Mouse (Mus musculus) liver, adult 2 months (tissue): Measurements from ENCODE around the gene Snrpe. TPM values are rescaled to one million over a fixed set of nuclear protein-coding genes. Genes with fewer than 3 reads are reported as not detected.

Experiments used
- DNase-seq: peaks from one replicate; pipeline ENCODE4 v3.0.0-alpha.2; 2011; ENCODE audit warnings: low read depth, low spot score; ENCODE audit errors: extremely low read depth
- H3K27ac ChIP-seq: fragments of 200-500 bp; replicated peaks from 2 replicates; pipeline ENCODE4 v1.5.1; 2012; ENCODE audit warnings: low read depth, mild to moderate bottlenecking, control low read depth, inconsistent platforms, low read length; ENCODE audit not compliant: insufficient read depth
- H3K27me3 ChIP-seq: fragments of 200-500 bp; 2 replicates; pipeline ENCODE4 v1.6.1; 2012; ENCODE audit warnings: mild to moderate bottlenecking, moderate library complexity, low read length, inconsistent platforms; ENCODE audit not compliant: control insufficient read depth, insufficient read depth
- H3K36me3 ChIP-seq: fragments of 200-500 bp; 2 replicates; pipeline ENCODE4 v1.6.1; 2012; ENCODE audit warnings: low read length, inconsistent platforms; ENCODE audit not compliant: control insufficient read depth, insufficient read depth
- H3K4me1 ChIP-seq: fragments of 200-500 bp; 2 replicates; pipeline ENCODE4 v1.6.1; 2011; ENCODE audit warnings: low read length; ENCODE audit not compliant: control insufficient read depth, insufficient read depth
- H3K4me3 ChIP-seq: fragments of 200-500 bp; 2 replicates; pipeline ENCODE4 v1.5.1; 2011; ENCODE audit warnings: low read depth, mild to moderate bottlenecking, control low read depth, low read length, moderate library complexity; ENCODE audit not compliant: insufficient read depth
- H3K79me2 ChIP-seq: fragments of 200-500 bp; 2 replicates; pipeline ENCODE4 v1.6.1; 2012; ENCODE audit warnings: inconsistent platforms, mild to moderate bottlenecking, low read length, moderate library complexity; ENCODE audit not compliant: control insufficient read depth, insufficient read depth
- H3K9ac ChIP-seq: fragments of 200-500 bp; 2 replicates; pipeline ENCODE4 v1.6.1; 2012; ENCODE audit warnings: low read depth, mild to moderate bottlenecking, control low read depth, inconsistent platforms, low read length
- CTCF ChIP-seq: fragments of 200-500 bp; IDR thresholded peaks from 2 replicates; pipeline ENCODE4 v1.5.1; 2011; ENCODE audit warnings: low read depth, low read length, control low read depth
- POLR2A ChIP-seq: fragments of 200-500 bp; IDR thresholded peaks from 2 replicates; pipeline ENCODE4 v1.6.1; 2011; ENCODE audit warnings: low read length, control low read depth; ENCODE audit not compliant: insufficient read depth; ENCODE audit errors: extremely low read depth
- WGBS: fragments of 180-500 bp; shearing (Covaris S2); methylation state at CpG from one replicate; pipeline ENCODE4 v1.1.7; 2018; 5-methylcytosine and 5-hydroxymethylcytosine counted together
- polyA plus RNA-seq: library from polyadenylated mRNA; depleted of rRNA; stranded (reverse); fragments of >200 nt; gene quantifications from 2 replicates; pipeline ENCODE4 v1.2.3, GENCODE M21; 2012
- total RNA-seq: library from RNA; depleted of rRNA; stranded (reverse); fragments of >200 nt; gene quantifications from 2 replicates; pipeline ENCODE4 v1.2.3, GENCODE M21; 2014

Snrpe gene
- total and polyA plus RNA-seq, 2 experiments = 13.3 to 71.7 TPM

DNA sequence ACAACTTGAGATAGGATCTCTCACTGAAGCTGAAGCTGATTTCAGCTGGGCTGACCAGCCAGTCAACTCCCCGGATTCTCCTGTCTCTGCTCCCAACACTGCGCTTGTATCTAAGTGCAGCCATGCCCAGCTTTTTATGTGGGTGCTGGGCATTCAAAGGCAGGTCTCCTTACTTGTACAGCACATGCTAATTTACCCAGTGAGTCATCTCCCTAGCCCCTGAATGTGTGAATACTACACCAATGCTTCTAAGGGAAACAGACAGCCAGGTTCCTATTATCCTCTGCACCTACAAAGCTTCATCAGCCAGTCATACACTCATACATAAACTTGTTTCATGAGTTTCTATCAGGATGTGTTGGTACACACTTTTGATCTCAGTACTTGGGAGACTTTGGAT, 31.1 kb upstream of the Snrpe start:
- Histone ChIP-seq H3K4me1 (no peaks in the 10 kb centered on the region), H3K27ac (no peak overlapping the region), H3K79me2 (peaks cover 18% of the 10 kb centered on the region; the same call in 1 of the 2 replicates), H3K4me3 (no peak overlapping the region), H3K9ac (no peak overlapping the region), H3K27me3 (no peaks in the 10 kb centered on the region), H3K36me3 (peaks cover 86% of the 10 kb centered on the region)
- TF ChIP-seq CTCF (no peak), POLR2A (no peak)
- DNase-seq = no peak
- 90% methylated on average over 2 of the region's 2 CpGs for WGBS

DNA sequence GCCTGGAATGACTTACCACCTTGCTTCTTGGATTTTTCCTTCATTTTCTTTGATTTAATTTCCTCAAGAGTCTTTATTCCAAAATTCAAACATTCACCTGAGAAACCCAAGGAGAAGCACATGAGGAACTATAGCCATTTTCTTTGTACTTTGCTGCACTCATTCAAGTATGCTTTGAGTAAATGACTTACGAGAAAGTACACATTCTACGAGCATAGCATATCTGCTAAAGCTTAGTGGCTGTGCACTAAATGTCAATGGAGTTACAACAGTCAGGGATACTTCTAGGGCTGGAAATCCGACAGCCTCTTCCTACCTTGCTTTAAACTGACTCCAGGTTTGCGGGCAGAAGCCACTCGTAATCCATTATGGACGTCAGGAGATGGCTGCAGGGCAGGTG, 28.4 kb upstream of the Snrpe start:
- H3K4me3 ChIP-seq = no peak overlapping the region
- DNase-seq = no peak
- H3K9ac ChIP-seq = no peak overlapping the region
- H3K4me1 ChIP-seq = no peaks in the 10 kb centered on the region
- H3K27ac ChIP-seq = no peak overlapping the region
- H3K79me2 ChIP-seq = peaks cover 8% of the 10 kb centered on the region; the same call in 1 of the 2 replicates
- H3K27me3 ChIP-seq = no peaks in the 10 kb centered on the region
- H3K36me3 ChIP-seq = peaks cover 82% of the 10 kb centered on the region
- no peak for TF ChIP-seq CTCF
- no peak for TF ChIP-seq POLR2A
- WGBS = 96% methylated on average over 6 of the region's 6 CpGs

DNA sequence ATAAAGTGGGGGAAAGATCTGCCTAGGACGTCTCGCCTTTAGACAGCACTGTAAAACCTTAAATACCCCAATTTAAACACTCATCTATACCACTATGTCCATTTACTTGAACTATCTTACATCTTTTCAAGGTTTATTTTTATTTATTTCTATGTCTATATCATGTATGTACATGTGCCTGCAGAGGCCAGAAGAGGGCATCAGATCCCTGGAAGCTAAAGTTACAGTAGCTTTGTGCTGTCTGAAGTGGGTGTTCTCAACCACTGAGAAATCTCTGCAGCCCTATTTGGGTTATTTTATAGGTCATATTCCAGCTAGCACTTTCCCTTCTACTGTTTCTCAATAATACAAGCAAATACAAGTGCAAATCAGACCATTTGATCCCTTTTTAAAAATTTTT, 22.1 kb upstream of the Snrpe start:
- WGBS = 90% methylated on average over 2 of the region's 2 CpGs
- H3K9ac ChIP-seq = no peak overlapping the region
- H3K4me1 ChIP-seq = no peaks in the 10 kb centered on the region
- no peak overlapping the region for H3K27ac ChIP-seq
- TF ChIP-seq POLR2A (no peak), CTCF (no peak)
- peaks cover 4% of the 10 kb centered on the region; the same call in 1 of the 2 replicates for H3K79me2 ChIP-seq
- H3K4me3 ChIP-seq = no peak overlapping the region
- peaks cover 84% of the 10 kb centered on the region for H3K36me3 ChIP-seq
- no peak for DNase-seq
- no peaks in the 10 kb centered on the region for H3K27me3 ChIP-seq

DNA sequence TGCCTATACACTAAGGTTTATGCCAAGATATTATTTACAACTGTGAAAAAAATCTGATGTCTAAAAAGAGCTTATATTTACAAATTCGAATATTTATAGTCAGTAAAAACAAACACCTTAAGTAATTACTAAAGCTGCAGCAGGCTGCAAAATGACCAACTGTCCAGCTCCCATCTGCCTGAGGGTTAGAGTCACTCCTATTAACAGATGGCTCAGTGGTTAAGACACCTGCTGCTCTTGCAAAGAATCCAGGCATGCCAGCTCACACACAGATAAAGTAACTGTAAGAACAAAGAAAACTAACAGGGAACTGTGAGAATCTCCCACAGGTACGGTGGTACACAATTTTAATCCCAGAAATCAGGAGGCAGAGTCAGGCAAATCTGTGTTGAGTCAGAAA, 15.0 kb upstream of the Snrpe start:
- no peak overlapping the region for H3K4me3 ChIP-seq
- no peak overlapping the region for H3K9ac ChIP-seq
- DNase-seq = no peak
- no peaks in the 10 kb centered on the region for H3K79me2 ChIP-seq
- no peaks in the 10 kb centered on the region for H3K27me3 ChIP-seq
- 73% methylated on average over 2 of the region's 2 CpGs for WGBS
- no peak overlapping the region for H3K27ac ChIP-seq
- H3K36me3 ChIP-seq = peaks cover 84% of the 10 kb centered on the region
- no peaks in the 10 kb centered on the region for H3K4me1 ChIP-seq
- TF ChIP-seq CTCF (no peak), POLR2A (no peak)

DNA sequence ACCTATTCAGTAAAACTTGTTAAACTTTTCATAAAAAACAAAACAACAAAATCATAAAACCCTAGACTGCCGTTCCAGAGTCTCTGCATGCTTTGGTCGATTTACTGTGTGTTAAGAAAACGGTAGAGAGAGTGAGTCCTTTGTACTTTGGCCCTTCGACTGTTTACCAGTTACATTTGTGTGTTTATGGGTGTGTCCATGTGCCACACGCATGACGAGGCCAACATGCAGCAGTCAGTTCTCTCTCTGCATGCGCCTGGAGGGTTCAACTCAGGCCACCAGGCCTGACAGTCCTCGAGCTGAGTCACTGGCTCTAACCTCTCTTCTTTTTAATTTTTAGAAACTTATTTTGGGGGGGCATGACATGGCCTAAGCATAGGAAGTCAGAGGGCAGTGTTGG, 8.2 kb upstream of the Snrpe start:
- 21% methylated on average over 8 of the region's 8 CpGs for WGBS
- Histone ChIP-seq H3K79me2 (no peaks in the 10 kb centered on the region), H3K27ac (peak overlapping the region; percentile 80), H3K4me3 (no peak overlapping the region), H3K4me1 (peaks cover 12% of the 10 kb centered on the region), H3K9ac (no peak overlapping the region), H3K27me3 (no peaks in the 10 kb centered on the region), H3K36me3 (peaks cover 33% of the 10 kb centered on the region)
- TF ChIP-seq CTCF (no peak), POLR2A (no peak)
- peak; percentile 90 for DNase-seq

DNA sequence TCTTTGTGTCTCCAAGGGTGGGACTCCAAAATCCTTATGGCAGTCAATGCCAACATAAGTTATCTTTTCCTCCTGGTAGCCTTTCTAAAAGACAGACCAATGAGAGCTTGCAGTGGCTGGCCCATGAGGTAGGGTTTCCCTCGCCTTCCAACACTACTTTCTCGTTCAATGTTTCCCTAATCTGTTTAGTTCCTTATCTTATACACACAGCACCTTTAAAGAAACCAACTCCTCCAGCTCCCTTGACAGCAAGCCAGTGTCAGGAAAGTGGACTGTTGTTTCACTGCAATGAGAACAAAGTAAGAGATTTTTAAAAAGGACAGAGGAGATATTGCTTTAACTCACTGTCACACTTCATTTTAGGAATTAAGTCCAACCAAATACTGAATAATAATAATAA, 7.8 kb upstream of the Snrpe start:
- Histone ChIP-seq H3K27me3 (no peaks in the 10 kb centered on the region), H3K9ac (no peak overlapping the region), H3K4me3 (no peak overlapping the region), H3K4me1 (peaks cover 12% of the 10 kb centered on the region), H3K36me3 (peaks cover 29% of the 10 kb centered on the region), H3K27ac (peak overlapping the region; percentile 62), H3K79me2 (no peaks in the 10 kb centered on the region)
- 41% methylated on average over 2 of the region's 2 CpGs for WGBS
- no peak for DNase-seq
- TF ChIP-seq POLR2A = no peak
- no peak for TF ChIP-seq CTCF
